Mouse (Mus musculus): ENCODE data around the gene Slc16a5.
"Not testable (repeated sequence)": the region's sequence is repeated elsewhere in the genome, so short reads cannot be mapped to it uniquely, and the experiment has no call there.

Slc16a5 gene

DNA sequence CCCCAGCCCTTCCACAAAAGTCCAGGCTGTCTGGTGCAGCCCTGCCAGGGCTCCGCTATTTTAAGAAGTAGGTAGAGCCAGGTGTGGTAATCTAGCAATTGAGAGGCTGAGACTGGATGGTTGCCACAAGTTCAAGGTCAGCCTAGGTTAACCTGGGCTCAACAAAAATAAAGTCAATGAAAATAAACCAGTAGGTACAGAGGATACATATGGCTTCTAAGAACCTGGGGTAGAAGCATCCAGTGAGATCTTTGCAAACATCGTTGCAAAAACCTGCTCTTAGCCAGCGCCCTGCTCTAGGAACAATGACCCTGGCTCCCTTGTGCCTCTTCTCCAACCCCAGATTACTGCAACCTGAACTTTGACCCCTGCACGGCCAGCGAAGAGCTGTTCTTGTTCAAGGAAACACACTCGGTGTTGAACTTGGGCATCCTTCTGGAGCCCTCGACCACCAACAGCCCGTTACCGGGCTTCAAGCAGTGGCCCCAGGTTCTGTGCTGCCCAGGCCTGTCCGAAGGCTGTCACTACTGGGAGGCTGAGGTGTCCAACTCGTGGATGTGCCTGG is 14.9 kb upstream of the Slc16a5 start:
- DNase-seq (ENCODE audit: low read depth, low spot score), result no peak

DNA sequence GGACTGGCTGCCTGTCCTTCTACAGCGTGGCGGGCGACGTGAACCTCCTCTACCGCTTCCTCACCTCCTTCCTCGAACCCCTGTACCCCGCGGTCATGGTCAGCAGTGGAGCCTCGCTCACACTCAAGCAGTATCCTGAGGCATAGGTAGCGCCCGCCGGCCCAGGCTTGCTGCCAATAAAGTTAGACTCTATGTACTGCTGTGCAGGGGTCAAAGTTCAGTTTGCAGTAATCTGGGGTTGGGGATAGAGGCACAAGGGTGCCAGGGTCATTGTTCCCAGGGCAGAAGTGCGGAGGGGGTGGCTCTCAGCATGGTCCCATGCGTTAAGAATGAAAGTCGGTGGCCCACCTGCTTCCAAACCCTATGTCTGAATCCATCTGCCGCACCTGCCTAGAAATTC is 14.2 kb upstream of the Slc16a5 start:
- no peak for DNase-seq (ENCODE audit: low read depth, low spot score)

DNA sequence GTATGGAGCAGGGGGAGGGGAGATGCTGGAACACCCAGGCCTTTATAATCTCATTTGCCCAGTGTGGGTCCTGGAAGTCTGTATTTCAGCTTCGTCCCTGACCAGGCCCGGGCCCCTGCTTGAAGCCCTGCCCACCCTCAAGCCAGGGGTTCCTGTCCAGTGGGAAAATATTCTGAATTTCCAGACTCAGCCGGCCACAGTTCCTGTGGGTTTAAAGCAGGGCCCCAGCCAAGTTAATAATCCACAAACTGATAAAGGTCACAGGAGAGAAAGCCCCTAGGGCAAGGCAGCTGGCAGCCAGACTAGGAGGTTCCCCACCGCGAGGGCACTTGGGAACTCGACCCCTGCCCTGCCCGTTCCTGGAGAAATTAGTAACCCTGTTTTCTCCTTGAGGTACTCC is 13.3 kb upstream of the Slc16a5 start:
- no peak for DNase-seq (ENCODE audit: low read depth, low spot score)

DNA sequence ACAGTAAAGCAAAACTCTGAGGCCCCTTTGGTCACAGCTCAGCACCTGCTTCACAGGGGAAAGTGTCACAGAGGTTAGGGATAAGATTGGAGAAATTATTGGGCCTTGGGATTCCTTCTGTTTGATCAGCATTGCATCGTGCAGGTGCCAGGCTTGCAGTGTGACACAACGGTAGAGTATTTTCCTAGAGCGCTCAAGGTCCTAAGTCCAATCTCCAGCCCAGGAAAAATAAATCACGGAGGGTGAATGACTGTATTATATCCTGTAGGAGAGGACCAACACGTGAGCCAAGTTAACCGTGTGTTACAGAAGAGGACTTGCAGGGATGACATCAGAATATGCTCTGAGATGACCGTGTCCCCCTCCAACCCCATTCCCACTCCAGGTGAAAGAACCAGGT is 12.1 kb upstream of the Slc16a5 start:
- DNase-seq (ENCODE audit: low read depth, low spot score), result no peak

DNA sequence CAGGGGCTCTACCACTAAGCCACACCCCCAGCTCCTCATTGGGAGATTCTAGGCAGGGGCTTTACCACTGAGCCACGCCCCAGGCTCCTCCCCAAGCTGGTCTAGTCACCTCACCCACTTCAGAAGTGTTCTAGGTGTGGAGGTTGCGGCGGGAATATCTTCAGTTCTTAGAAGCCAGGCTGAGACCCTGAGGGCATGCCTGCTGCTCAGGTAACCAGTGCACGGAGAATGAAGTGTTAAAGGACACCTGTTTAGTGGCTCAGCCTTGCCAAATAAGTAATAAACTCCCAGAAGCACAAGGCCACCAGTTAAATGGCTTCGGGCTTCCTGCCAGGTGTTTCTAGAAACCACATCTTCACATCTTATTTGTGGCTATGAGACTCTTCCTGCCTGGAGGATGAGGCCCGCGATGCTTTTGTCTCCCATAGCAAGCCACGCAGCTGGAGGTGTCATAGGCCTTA is 10.5 kb upstream of the Slc16a5 start:
- DNase-seq (ENCODE audit: low read depth, low spot score), result no peak

DNA sequence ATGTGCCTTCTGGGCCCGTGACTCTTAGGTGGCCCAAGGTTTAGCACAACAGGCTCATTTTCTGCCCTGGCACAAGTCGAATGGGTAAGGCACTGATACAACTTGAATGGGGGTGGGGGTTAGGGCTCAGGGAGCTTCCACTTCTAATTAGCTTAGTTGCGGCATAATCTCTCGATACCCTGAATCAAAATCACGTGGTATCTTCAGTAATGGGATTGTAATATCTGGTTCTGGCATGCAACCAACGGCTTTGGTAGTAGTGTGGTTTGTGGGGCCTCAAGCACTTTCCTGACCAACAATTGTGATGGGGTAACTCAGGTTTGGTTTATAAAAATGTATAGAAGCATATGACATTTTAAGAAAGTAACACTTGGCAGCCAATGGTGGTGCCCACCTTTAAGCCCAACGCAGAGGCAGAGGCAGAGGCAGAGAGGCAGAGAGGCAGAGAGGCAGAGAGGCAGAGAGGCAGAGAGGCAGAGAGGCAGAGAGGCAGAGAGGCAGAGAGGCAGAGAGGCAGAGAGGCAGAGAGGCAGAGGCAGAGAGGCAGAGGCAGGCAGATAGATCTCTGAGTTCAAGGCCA is 9.9 kb upstream of the Slc16a5 start:
- DNase-seq (ENCODE audit: low read depth, low spot score), result no peak

DNA sequence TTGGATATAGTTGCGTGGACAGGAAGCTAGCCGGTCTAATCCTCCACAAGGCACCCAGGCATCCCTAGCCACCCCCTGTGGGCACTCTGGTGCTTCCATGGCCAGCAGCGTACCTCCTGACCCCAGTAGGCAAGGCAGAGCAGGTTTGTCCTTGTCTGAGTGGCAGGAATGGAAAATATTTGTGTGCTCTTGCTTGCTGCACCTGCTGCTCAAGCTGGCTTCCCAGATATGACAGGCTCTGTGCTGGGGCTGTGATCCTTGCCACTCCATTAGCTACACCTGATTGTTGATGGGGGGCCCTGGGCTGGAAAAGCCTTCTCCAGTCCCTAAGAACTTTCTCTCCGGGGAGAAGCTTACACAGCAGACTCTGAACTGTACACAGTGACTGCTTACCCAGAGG is 9.0 kb upstream of the Slc16a5 start:
- no peak for DNase-seq (ENCODE audit: low read depth, low spot score)

DNA sequence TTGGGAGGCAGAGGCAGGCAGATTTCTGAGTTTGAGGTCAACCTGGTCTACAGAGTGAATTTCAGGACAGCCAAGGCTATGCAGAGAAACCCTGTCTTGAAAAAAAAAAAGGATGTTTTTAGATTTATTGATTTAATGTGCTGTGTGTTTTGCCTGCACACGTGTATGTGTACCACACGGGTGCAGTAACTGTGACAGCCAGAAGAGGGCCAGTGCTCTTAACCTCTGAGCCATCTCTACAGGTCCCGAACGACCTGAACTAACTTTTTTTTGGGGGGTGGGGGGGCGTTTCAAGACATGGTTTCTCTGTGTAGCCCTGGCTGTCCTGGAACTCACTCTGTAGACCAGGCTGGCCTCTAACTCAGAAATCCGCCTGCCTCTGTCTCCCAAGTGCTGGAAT is 7.5 kb upstream of the Slc16a5 start:
- DNase-seq (ENCODE audit: low read depth, low spot score), result not testable (repeated sequence)

DNA sequence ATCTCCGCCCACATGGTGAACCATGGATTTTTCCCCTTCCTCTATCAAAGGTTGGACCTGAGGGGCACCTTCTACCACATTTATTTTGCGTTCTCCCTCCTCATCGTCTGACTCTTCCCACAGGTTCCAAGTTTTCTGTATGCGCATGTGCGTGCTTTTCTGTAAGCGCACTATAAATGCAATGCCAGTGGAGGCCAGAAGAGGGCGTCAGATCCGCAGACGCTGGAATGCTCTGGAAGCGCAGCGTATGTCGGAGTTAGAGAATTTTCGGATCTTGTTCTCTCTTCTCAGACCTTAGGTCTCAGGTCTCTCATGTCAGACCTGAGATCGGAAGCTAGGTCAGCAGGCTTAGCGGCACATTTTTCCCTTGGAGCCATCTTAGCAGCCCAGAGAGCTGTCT is 6.7 kb upstream of the Slc16a5 start:
- DNase-seq (ENCODE audit: low read depth, low spot score), result no peak

DNA sequence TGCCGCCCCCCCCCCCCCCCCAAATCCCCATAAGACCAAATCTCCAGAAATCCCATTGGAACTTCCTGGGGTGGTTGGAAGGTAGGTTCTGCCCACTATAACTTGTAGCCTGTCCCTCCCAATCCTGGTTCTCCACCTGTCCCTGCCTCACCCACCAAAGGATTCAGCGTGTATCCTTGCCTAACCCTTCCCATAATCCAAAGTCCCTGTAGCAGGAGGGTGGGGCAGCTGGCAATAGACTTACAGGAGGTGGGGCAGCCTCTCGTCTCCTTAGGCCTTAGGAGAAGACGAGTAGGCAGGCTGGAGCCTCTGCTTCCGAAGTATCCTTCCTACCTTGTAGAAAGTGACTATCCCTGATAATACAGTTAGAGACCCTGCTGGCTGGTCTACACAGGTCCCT is 6.1 kb upstream of the Slc16a5 start:
- no peak for DNase-seq (ENCODE audit: low read depth, low spot score)

DNA sequence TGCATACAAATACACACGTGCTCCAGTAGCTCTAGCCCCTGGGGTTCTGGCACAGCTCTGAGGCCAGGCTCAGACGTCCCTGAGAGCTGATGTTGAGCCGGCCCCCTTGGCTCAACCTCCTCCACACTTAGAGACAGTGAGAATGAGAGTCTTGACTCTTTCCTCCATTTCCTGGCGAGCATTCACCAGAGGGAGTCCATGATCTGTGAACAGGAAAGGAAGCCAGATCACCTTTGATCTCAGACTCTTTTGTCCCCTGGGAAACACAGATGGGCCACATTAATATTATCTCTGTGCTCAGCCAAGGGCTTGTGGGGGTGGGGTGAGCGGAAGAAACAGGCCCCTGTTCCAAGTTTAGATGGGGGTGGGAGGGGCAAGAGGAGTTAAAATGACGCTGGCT is 4.9 kb upstream of the Slc16a5 start:
- no peak for DNase-seq (ENCODE audit: low read depth, low spot score)

DNA sequence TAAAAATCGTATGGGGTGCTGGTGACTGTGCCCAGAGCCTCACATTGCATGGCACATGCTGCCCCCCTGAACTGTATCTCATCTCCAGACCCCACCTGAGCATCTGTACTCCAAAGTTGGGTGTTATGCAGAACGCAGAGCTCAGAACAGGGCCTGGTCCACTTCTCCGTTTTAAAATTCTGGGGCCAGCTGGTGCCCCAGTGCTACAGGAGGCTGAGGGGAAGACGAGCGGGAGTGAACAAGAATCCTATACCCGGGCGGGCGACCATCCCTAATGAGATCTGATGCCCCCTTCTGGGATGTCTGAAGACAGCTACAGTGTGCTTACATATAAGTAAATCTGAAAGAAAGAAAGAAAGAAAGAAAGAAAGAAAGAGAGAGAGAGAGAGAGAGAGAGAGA is 1.3 kb upstream of the Slc16a5 start:
- DNase-seq (ENCODE audit: low read depth, low spot score), result no peak

DNA sequence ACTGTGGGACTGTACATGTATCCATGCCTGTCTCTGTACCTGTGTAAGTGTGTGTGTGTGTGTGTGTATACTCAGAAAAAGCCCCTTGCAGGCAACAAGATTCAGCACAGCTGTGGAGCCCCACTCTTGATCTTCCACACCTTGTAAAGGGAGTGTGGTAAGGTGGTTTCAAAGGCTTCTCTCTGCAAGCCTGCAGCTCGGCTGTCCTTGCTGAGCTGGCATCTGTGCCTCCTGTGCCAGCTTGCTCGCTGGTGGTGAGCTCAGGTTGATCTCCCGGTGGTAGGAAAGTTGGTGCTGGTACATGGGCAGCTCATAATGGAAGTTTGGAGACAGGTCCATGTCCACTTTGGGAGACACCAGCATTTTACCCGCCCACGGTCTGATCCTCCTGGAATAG is 430 bp upstream of the Slc16a5 start:
- DNase-seq (ENCODE audit: low read depth, low spot score), result no peak

DNA sequence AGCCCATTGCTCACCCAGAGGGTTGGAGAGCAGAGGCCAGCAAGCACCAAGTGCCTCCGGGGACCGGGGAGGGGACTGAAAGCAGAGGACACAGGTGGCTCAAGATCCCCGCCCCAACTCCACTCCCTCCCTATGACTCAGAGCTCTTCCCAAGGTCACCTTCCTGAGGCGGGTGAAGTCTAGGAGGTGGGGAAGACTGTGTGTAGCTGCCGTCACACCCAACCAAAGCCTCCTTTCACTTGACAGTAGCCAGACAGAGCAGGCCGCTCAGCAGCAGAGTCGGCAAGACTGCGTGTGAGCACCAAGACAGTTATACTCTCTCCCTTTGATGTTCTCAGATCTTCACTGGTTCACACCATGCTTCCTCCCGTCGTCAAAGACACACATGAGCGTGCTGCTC is 1.1 kb downstream of the Slc16a5 start:
- no peak for DNase-seq (ENCODE audit: low read depth, low spot score)

DNA sequence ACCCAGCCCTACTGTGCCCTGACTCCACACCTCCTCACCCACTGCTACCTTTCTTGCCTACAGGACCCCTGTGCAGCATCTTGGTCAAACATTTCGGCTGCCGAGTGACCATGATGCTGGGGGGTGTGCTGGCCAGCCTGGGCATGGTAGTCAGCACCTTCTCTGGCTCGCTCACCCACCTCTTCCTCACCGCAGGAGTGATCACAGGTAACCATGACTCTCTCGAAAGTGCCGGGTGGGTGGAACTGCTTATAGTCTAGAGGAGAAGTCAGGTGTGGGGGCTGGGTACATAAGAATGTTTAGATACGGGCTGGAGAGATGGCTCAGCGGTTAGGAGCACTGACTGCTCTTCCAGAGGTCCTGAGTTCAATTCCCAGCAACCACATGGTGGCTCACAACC is 2.6 kb downstream of the Slc16a5 start:
- DNase-seq (ENCODE audit: low read depth, low spot score), result no peak

DNA sequence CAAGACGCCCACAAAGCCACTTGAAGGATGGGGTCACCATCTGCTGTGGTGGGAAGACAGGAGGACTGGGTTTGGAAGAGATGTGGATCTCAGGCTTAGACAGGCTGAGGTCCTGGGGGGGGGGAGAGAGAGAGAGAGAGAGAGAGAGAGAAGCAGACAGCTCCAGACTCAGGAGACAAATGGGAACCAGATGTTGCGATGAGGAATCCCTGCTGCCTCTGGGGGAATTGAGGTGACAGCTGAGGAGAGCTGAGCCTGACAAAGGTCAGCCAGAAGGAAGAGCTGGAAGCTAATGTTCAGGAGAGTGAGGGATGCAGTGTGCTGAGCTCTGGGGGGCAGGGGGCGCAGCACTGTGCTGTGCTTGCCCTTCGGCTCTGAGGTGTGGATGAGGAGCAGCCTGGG is 4.9 kb downstream of the Slc16a5 start:
- DNase-seq (ENCODE audit: low read depth, low spot score), result no peak

DNA sequence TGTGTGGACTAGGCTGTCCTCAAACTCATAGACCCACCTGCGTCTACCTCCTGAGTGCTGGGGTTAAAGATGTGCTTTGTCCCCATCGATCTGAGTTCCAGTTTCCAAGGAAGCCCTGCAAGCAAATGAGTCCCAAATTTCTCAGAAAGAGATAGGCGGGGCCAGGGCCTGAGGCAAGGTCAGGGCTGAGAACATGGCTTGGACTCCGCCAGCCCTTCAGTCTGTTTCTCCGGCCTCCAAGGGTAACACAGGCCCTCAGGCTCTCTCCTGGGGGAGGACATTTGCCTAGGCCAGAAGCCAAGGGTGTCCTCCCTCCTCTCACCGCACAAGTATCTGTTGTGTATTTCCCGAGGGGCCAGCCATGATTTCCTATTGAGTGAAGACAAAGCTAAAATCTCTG is 9.9 kb downstream of the Slc16a5 start:
- peak; percentile 36 for DNase-seq (ENCODE audit: low read depth, low spot score)

DNA sequence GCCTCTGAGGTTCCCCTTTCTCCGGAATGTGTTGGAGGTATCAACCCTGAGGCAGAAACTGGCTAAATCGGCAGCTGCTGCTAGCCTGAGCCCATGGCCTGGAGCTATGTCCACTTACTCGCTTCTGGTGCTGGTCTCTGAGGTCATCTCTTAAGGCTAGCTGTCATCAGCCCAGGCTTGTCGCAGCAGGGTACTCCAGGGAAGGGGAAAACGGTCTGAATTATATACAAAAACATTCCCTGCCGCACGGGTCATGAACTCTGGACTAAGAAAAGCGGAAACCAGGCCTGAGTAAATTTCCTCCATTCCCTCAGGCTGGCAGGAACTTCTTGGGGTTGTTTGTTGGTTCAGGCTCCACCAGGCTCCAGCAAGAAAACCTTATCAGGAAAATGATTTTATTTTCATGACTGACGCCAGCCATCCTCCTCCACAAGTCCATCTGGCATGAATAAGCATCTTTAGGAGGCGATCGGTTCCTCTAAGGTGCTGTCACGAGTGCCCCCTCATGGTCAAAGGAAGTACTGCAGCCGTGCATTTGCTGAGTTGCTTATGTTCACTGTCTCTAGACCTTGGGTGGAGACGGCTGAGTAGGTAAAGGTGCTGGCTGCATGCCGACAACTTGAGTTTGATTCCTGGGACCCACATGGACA is 11.5 kb downstream of the Slc16a5 start:
- DNase-seq (ENCODE audit: low read depth, low spot score), result peak; percentile 91

DNA sequence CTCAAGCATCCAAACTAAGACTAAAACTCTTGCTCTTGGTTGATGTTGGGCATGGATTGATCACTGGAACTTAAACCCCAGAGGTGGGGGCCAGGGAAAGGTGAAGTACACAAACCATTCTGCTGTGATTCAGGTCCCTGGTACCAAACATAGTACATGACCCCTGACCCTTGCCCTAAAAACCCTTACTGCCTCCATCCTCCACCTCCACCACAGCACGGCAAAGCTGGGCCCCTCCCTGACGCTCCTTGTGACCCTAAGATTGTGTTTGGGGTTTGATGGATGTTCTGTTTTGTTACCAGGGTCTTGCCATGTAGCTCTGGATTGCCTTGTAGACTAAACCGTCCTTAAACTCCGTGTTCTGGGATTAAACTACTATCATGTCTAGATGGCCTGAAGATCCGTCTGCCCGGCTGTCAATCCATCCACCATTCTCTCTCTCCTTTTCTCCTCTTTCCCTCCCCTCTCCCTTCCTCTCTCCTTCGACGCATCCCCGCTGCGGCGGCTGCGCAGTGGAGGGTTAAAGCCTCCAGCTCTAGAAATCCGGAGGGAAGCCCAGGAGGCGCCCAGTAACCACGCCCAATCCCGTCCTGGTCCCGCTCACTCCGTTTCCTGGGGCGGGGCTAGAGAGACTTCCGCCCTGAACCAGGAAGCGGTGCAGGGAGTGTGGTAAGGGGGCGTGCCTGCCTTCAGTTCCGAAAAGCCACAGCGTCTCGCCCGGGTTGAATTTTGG is 12.9 kb downstream of the Slc16a5 start, which contains the start of gene Armc7:
TSS of gene Armc7 (plus strand) at position 643 of the 733 bp plus-strand sequence.
- peak; percentile 87 for DNase-seq (ENCODE audit: low read depth, low spot score)

DNA sequence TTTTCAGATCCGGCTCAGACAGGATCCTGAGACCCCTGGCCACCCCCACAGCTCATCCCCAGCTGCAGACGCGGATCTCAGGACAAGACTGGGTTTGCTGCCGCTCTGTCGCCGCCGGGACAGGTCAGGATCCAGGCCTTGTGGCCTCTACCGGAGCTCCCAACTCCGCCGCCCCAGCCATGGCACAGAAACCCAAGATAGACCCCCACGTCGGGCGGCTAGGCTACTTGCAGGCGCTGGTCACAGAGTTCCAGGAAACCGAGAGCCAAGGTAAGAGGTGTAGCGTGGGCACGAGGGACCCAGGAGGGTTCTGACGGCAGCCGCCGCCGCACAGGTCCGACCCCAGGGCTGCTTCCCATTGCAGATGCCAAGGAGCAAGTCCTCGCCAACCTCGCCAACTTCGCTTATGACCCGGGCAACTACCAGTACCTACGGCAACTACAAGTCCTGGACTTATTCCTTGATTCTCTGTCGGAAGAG is 13.5 kb downstream of the Slc16a5 start:
- DNase-seq (ENCODE audit: low read depth, low spot score), result no peak

DNA sequence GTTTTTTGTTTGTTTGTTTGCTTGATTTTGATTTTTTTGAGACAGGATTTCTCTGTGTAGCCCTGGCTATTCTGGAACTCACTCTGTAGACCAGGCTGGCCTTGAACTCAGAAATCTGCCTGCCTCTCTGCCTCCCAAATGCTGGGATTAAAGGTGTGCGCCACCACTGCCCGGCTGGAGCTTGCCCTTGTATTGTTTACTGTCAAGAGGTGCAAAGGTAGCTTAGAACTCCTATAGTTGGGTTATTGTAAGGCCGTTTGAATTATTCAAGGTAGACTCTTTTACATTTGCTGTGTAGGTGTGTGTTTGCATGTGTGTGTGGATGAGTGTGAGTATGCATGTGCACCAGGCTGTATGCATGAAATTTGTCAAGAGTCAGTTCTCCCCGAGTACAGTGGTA is 14.4 kb downstream of the Slc16a5 start:
- DNase-seq (ENCODE audit: low read depth, low spot score), result not testable (repeated sequence)

DNA sequence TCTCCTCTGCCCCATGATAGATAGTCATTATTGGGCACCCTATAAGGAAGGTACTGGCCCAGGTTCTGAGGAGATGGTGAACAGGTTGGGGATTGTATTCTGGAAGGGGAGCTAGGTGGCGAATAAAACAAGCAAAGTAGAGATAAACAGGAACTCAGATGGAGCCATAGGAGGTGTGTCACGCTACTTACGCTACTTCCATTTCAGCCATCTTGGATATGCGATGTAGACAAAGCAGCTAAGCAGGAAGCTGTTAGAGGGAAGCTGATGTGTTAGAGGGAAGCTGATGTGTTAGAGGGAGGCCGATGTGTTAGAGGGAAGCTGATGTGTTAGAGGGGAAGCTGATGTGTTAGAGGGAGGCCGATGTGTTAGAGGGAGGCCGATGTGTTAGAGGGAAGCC is 15.1 kb downstream of the Slc16a5 start:
- not testable (repeated sequence) for DNase-seq (ENCODE audit: low read depth, low spot score)

Data from skeletal muscle tissue, adult 2 months (tissue).